Mouse (Mus musculus) ES-E14 (cell line): ENCODE results near the gene Lyrm9.

Experiments
- CHD2 ChIP-seq: IDR thresholded peaks from 2 replicates; pipeline ENCODE4 v1.6.1; 2014; ENCODE audit warnings: mild to moderate bottlenecking, low read depth, low read length, inconsistent platforms
- HCFC1 ChIP-seq: IDR thresholded peaks from 2 replicates; pipeline ENCODE4 v1.6.1; 2012; ENCODE audit warnings: low read length, inconsistent platforms, borderline replicate concordance; ENCODE audit not compliant: insufficient read depth
- MAFK ChIP-seq: IDR thresholded peaks from 2 replicates; pipeline ENCODE4 v1.6.1; 2014; ENCODE audit warnings: mild to moderate bottlenecking, low read depth, low read length, inconsistent platforms; ENCODE audit not compliant: insufficient read depth
- ZC3H11A ChIP-seq: IDR thresholded peaks from 2 replicates; pipeline ENCODE4 v1.6.1; 2012; ENCODE audit warnings: low read depth, mild to moderate bottlenecking, inconsistent platforms, low read length, borderline replicate concordance

- TF ChIP-seq CHD2 (no peak), HCFC1 (no peak), ZC3H11A (no peak), MAFK (no peak)
These were observed 23.5 kb downstream of the Lyrm9 start for GRCm38 (mm10) chr11:78849859-78850258.
